Mouse (Mus musculus): ENCODE results near the gene Ahsg.
"Not testable (repeated sequence)": the region's sequence is repeated elsewhere in the genome, so short reads cannot be mapped to it uniquely, and the experiment has no call there.

Gene Ahsg

DNA sequence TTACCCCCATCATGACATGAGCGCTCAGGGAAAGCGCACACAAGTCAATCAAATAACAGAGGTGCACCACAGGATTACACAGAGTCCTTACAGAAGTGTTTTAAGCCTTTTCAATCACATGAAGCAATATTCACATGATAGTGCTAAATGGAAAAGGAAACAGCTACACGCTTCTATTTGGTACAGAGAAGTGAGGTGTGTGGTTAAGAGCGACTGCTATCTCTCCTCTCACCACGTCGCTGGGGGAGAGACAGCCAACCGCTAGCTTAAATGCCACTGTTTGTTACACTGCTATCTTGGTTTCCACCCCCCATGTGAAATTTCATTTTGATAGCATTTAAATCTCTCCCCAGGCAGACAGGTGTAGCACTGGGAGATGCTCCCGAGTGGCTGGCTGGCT, 1.4 kb upstream of the Ahsg start:
- no peak for DNase-seq

DNA sequence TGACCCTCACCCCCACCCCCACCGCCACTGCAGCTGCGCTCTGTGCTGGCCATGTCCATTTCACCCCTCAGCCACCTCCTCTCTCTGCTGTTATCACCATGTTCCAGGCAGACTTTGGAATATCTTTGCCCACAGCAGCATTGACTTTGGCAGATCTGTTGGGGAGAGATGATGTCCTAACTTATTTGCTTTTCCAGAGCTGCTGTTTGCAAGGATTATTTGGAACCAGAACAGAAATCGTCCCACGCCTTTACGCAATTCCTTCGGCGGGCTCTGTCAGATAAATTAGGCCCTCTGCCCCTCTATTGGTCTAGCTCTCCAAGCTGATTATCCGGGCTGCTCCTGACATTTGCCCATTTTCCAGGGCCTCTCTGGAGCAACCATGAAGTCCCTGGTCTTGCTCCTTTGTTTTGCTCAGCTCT, 667 bp downstream of the Ahsg start:
- no peak for DNase-seq

DNA sequence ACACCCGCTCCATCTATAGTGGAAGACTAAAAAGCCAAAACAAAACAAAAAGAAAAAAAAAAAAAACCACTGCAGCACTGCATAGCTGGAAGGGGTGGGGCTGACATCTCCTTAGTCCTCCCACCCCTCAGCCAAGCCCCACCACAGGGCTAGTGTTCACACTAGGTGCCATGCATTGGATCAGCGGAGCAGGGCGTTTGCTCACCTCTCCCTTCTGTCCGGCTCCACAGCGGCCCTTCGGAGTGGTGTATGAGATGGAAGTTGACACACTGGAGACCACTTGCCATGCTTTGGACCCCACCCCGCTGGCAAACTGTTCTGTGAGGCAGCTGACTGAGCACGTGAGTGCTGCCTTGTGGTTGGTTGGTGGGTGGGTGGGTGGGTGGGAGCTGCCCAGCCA, 3.0 kb downstream of the Ahsg start:
- no peak for DNase-seq

DNA sequence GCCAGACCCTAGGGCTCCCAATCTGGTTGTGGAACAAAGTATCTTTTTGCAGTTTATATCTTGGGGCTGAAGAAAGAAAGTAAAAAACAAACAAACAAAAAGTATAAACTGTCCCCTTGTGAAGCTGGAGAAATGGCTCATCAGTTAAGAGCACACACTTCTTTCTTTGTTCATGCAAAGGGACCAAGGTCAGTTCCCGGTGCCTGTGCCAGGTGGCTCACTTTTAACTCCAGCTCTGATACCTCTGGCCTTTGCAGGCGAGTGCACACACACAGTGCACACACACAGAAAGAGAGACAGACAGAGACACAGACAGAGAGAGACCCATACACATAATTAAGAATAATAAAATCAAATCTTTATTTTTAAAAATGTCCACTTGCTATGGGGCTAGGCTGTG, 5.5 kb downstream of the Ahsg start:
- DNase-seq, result no peak

DNA sequence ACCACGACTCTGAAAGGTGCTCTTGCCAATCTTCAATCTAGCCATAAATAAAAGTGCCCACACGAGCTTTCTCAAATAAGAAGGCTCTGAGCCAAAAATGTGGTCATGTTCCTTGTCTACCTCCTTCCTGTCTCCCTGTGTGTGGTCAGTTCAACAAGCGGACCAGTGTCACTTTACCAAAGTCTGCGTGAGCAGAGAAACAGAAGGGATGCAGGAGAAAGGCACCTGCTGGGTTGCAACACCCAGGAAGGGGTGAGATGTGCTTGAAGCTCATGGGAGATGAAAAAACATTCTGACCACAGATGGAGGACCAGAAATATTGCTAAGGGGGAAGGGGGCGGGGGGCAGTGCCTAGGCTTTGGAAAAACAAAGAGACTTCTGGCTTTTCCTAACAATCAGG, 8.3 kb downstream of the Ahsg start:
- DNase-seq, result no peak

DNA sequence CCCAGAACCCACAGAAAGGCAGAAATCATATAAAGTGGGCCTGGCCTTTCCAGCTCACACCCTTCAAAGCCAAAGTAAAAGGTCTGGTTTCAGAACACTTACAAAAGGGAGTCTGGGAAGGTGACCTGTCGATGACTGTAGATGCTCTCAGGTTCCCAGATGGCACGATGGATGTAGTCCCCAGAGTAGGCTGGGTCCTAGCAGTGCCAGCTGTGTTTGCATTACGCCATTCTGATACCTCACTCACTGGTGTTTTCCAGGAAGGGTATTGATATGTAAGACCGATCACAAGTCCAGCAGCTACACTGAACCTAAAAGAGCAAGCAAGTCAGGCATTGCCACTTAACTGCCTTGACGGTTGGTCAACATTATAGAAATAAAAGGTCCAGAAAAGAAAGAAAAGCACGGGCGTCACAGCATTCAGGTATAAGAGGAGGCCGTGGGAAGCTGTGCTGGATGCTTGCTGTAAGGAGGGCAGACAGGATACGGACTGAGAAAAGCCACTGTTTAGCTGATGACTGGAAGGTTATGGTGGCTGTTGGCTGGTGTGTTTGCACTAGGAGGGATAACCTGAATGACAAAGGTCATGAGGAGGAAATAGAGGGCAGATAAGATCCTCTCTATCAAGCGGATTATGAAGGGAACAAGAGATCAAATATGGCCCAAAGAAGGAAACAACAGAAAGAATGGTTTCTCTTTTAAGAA, 8.9 kb downstream of the Ahsg start:
- DNase-seq, result no peak

DNA sequence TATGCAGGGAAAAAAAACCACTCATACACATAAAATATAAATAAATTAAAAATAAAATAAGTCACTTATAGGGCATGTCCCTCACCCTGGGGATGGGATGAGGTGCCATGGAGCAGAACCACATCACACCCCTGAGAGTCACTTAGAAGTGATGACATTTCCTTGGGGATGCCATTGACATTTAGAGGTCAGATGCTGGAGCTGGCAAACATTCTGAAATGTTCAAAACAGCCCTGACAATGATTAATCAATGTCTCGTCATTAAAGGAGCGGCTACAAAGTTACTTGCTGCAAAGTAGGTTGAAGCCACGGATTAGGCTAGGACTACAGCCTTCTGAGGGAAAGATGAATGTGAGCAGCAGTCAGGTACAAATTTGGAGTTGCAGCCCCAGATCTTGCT, 10.2 kb downstream of the Ahsg start:
- DNase-seq, result no peak

DNA sequence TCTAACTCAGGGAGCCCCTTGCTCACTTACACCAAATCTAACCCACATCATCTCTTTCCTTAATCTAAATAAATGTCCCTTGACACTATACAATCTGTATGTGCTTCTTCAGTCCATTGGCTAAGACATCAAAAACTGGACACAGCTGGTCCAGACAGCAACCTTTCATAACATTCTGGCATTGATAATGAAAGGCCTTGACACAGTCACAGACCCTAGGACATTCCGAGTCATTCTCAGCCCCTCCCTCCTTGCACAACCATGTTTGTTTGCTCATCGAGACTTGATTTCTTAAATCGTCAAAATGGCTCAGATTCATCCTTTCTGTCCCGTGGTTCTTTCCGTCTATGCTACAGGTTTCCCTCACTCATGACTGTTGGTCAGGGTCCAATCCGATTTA, 18.2 kb downstream of the Ahsg start:
- no peak for DNase-seq

DNA sequence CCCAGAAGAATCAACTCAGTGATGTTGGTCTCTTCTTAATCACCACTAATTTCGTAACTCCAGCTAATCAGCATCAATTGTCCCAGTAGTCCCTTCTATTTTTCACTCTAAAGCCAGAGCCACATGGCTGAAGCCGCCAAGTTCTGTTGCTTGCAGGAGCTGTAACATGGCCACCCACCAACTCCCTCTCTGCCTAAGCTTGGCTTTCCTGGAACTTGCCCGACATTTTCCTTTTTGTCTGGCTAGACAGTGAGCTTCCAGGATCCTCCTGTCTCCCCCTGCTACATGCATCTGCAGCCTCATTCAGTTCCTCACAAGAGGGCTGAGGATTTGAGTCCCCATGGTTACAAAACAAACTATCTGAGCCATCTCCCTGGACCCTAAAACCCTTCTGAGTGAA, 20.9 kb downstream of the Ahsg start:
- no peak for DNase-seq

DNA sequence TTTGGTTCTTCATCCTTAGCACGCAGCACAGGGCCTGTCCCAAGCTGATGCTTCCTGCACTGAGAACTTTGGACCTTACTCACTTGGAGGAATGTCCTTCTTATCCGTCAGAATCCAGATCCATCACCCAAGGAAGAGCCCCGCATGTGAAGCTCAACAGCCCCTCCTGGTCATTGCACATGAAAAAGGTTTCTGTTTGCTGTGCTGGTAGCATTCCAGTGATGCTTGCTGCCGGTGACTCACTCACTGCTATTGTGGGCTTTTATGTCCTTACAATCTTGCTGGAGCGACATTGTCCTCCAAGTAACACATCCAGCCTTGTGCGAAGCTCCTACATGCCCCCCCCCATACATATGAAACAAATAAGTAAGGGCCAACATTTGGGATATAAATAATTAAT, 21.8 kb downstream of the Ahsg start:
- DNase-seq, result no peak

DNA sequence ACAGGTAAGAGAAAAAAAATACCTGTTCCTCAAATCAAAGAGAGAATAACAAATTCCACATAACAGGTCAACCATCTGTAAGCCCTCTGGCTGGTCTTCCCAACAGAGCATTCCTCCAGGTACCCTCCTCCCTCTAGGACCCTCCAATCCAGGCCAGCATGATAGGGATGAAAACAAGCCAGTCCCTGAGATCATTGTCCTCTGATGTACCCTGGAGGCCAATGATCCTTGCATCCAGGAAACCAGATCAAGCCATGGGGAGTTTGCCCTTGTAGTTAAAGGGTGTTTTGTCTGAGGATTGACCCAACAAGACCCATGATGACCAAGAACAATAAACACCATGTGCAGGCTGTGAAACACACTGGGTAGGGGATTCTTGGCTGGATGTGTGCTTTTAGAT, 23.2 kb downstream of the Ahsg start:
- no peak for DNase-seq

DNA sequence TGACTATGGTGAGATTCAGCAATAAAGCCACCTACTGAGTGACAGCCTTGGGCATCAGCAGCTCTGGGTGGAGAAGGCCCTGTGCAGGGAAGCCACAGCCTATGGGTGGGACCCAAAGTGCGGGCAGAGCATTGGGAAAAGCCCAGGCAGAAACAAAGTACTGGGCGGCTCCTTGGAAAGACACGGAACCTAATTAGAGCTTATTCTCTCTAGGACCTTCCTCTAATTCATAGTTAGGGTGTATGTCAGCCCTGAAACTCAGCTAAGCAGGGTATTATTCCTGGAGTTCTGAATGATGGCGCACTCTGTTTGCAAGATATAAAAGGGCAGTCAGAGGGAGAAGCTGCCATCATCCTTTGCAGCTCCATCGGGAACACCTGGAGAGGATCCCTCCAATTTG, 27.0 kb downstream of the Ahsg start, which contains the start of gene Fetub:
Gene Fetub, plus strand, starts transcription at position 301 of the 400 bp plus-strand sequence.
- no peak for DNase-seq

DNA sequence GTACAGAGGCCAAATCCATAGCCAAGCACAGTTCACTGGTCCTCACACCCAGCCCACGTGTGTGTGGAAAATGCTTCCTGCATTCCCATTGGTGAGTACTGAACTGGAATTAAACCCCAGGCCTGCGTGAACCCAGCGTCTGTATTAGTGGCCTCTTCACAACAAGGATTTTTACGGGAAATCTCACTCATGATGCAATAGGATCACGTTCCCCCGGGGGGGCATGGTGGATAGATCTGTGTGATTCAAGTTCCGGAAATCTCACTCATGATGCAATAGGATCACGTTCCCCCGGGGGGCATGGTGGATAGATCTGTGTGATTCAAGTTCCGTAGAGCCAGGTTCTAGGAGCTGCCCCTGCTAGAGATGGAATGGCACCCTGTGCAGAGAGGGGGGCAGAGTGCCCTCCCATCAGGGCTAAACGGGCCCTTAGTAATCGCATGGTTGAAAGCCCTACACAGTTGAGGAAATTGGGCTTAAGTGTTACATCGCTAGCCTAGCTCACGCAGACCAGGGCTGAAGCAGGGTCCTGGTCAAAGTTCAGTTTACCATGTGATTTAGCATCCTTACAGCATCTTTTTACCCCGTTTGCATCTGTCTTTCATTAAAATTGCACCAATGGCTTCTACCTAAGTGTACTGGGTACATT, 27.7 kb downstream of the Ahsg start:
- no peak for DNase-seq

DNA sequence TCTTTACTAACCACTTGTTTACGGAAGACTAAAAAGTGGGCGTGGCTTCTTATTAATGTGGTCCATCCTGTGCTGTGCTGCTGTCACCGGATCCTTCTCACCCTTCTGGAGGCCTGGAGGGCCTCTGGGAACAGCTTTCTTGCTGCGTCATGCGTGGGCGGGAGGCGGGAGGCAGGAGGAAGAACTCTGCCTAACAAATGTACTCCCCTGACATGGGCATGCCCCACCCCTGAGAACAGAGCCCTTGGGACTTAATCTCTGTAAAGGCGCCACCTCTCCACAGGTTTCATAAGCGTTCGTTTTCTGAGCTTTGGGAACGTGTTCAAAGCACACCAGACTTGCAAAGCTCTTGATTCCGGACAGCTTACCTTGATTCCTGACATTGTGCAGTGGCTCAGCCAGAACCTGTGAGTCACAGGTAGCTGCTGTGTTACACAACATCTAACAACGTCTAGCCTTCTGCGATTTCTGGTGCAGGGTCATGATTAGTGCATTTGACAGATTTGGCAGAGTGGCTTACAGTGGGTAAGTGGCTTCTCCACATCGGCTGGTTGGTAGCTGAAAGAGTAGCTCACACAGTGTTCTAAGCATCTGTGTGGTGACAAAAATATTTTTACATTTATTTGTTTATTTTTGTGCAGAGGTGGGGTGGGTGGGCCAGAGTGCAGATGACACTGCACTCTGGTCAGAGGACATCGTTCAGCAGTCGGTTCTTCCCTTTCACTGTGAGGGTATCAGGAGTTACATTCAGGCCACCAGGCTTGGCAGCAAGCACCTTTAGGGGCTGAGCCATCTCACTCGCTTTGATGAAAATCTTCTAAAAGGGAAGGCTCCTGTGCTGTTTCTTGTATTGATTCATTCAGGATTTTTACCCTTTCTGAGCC, 29.1 kb downstream of the Ahsg start:
- DNase-seq, result no peak

DNA sequence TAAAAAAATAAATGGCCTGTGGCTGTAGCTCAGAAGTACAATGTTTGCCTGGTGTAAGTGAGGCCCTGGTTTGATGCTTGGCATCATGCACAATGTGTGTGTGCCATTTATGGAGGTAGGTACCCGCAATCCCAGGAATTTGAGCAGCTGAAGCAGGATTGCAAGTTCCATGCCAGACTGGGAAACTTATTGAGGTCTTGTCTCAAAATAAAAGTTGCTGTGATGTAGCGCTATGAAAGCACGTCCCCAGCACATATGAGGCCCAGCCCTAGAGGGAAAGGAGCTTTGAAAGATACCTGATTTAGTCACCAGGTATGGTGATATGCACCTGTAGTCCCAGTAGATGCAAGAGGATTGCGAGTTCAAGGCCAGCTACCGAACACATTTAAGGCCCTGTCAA, 30.7 kb downstream of the Ahsg start:
- no peak for DNase-seq

DNA sequence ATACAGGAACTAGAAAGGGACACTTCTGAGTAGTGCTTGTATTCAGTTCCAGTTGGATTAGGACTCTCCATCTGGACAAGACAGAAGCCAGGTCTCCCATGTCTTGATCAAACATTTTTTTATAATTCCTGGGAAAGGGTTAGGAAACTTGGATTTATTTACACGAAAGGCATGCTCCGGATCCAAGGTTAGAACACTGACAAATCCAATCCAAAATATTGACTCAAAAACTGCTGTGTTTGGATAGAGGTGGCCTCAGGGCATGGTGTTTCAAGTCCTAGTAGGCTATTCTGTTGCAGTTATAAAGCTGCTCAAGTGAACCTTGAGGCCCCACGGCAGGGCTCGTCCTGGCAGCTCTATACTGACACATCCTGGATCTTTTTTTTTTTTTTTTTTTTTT, 31.4 kb downstream of the Ahsg start:
- no peak for DNase-seq

DNA sequence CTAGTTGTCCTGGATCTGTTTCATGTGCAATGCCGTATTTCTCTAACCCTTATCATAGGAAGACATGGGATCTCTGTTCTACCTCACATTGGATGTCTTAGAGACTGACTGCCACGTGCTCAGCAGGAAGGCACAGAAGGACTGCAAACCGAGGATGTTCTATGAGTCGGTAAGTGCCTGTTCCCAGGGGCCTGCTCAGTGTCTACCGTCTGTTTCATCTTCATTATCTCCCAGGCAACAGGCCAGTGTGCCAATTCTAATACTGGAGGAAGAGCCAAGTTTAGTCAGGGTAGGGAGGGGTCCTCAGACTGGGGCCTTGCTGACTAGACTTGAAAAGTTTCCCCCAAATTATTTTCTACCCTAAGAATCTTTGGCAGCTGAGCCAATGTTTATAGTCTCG, 38.5 kb downstream of the Ahsg start:
- no peak for DNase-seq

DNA sequence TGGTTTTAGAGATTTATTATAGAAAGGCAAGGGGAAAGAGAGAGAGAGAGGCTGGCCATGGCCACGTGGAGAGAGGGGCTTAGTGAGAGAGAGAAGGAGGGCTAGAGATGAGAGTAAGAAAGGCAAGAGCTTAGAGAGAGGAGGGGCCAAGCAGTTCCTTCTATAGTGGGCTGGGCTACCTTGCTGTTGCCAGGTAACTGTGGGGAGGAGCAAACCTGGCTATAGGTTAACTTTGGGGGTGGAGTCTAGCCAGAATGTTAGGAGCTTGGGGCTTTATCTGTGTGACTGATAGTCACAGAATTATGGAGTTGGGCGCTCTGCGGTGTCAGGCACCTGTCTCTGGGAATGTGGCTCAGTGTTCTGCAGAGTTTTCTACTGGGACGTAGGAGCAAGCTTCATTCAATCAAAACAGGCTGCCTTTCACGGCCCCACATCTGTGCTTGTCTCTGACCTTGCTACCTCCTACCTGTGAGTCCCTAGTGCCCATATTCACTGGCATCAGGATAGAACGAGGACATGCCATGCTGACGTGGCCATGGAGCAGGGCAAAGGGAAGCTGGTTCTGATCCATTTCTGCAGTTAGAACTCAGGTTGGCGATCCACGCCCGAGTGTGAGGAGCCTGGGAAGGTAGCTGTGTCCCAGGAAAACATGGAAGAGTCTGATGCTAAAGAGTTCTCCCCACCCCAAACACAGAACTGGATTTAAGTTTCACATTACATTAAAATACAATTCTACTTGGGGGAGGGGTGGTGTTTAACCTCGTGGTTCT, 40.5 kb downstream of the Ahsg start:
- DNase-seq, result no peak

DNA sequence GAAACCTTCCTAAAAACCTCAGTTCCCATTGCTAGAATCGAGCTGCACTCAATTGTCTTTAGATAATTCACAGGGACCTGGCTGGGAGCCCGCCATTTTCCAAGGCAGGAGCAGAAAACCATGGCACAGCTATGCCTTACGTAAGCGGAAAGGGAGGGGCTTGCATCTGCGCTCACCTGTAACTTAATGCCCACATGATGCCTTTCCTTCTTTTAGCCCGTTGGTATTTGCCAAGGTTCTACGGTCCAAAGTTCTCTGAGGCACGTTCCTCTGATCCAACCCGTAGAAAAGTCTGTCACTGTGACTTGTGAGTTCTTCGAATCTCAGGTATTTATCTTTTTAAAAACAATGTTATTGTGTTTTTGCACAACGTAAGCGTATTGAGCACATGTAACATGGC, 46.6 kb downstream of the Ahsg start:
- DNase-seq, result no peak

DNA sequence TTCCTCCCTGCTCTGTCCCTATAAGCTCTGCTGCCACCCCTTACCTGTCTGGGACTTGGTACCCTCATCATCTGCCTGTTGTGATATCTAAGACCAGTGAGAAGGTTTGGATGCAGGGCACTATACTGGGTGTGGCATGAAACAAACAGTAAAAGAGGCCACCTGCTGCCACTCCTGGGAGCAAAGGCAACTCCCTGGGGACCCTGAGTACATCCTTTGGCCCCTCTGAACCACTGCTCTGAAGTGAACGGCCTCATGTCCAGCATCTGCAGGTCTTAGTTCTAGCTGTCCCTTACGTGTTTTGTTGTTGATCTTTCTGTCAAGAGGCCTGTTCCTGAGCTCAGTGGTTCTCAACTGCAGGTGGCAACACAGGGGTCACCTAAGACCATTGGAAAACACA, 47.5 kb downstream of the Ahsg start:
- no peak for DNase-seq

DNA sequence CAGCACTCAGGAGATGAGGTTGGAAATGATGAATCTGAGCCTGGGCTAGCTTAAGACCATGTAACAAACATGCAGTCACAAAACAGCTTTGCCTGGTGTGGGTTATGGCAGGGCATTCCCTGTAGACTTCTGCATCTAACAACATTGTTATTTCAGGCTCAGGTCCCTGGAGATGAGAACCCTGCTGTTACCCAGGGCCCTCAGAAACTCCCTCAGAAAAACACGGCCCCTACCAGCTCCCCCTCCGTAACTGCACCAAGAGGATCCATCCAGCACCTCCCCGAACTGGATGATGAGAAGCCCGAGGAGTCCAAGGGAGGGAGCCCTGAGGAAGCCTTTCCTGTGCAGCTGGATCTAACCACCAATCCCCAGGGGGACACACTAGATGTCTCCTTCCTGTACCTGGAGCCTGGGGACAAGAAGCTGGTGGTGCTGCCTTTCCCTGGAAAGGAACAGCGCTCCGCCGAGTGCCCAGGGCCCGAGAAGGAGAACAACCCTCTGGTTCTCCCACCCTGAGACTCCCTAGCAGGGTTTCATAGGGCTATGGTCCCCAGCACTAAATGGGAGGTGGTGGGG, 48.1 kb downstream of the Ahsg start:
- no peak for DNase-seq

DNA sequence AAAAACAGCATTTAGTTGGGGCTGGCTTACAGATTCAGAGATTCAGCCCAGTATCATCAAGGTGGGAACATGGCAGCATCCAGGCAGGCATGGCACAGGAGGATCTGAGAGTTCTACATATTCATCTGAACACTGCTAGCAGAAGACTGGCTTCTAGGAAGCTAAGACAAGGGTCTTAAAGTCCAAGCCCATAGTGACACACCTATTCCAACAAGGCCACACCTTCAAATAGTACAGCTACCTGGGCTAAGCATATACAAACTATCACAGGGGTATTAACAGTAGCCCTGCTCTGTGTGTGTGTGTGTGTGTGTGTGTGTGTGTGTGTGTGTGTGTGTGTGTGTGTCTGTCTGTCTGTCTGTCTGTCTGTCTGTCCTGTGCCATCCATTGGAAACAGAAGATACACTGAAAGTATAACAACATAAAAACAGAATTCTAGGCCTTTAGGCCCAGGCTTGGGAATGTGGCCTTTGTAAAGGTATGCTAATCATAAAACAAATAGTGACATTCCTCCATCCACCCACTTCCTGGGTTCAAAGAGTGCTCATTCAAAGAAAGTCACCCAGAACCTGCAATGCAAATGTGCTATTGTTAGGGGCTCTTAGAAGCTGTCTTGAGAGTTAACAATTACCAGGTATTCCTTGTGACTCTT, 50.9 kb downstream of the Ahsg start:
- DNase-seq, result not testable (repeated sequence)
